Mouse (Mus musculus): ENCODE data around the gene Lalba.
"Not testable (repeated sequence)": the region's sequence is repeated elsewhere in the genome, so short reads cannot be mapped to it uniquely, and the experiment has no call there.

- not testable (repeated sequence) for TF ChIP-seq CTCF (IDR thresholded peaks at IDR 0.05; ENCODE audit: borderline replicate concordance, extremely low read depth, insufficient read depth, insufficient read length); POLR2A (IDR thresholded peaks at IDR 0.05; ENCODE audit: borderline replicate concordance, extremely low read depth, insufficient read depth, insufficient read length, poor library complexity, severe bottlenecking)
These were observed 31.2 kb upstream of the Lalba start for GRCm38 (mm10) chr15:98513676-98514075.

Measured in brain, embryonic 14.5 days (tissue).